Mouse (Mus musculus): ENCODE measurements around the gene Eif1b.
"Not testable (repeated sequence)": the region's sequence is repeated elsewhere in the genome, so short reads cannot be mapped to it uniquely, and the experiment has no call there.

Gene Eif1b

GRCm38 (mm10) chr9:120521161-120521560 lies 29.1 kb downstream of the Eif1b start:
- no peak for DNase-seq (ENCODE audit: low read depth)

DNA sequence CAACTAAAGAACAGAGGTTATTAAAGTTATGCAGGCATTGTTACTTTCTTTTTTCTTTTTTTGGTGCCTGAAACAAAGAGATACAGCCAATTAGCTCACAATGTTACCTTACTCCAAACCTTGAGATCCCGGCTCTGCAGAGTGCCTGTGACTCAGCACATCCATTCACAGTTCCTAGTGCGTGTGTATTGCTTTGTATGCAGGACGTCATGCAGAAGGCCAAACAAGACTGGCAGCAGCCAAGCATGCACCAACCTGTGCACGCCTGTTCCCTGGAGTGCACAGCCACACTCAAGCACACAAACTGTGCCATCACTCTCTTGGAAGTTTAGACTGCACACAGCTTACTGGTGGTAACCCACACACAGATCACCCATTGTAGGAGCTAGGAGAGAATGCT lies 35.2 kb downstream of the Eif1b start:
- DNase-seq (ENCODE audit: low read depth): no peak

DNA sequence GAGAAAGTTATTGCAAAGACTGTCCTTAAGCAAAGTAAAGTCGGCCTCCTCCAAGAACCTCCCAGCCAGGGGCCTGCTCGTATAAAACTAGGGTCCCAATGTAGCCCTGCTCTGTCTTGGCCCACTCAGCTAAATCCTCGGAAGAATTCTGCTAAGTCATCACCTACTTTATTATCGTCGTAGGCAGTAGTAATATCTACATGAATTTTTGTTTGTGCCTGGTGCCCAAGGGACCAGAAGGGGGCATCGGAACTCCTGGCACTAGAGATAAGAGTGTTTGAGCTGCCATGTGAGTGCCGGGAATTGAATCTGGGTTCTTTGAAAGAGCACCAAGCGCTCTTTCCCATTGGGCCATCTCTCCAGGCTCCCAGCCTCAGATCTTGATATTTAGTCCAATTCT lies 35.9 kb downstream of the Eif1b start:
- no peak for DNase-seq (ENCODE audit: low read depth)

GRCm38 (mm10) chr9:120528815-120529510 lies 36.9 kb downstream of the Eif1b start:
- DNase-seq (ENCODE audit: low read depth): no peak

- no peak for DNase-seq (ENCODE audit: low read depth)
These were observed 38.4 kb downstream of the Eif1b start for GRCm38 (mm10) chr9:120530471-120530870.

GRCm38 (mm10) chr9:120532062-120532461 lies 40.0 kb downstream of the Eif1b start:
- DNase-seq (ENCODE audit: low read depth): no peak

DNA sequence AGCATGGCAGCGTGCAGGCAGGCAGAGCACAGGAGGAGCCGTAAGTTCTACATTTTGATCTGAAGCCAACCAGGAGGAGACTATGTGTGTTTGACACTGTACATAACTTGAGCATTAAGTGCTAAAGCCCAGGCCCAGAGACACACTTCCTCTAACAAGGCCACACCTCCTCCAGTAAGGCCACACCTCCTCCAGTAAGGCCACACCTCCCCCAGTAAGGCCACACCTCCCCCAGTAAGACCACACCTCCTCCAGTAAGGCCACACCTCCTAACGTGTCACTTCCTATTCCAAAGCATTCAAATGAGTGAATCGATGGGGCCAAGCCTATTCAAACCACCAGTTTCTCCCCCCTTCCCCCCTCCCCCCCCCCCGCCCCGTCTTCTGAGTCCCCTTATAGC lies 40.7 kb downstream of the Eif1b start:
- no peak for DNase-seq (ENCODE audit: low read depth)

DNA sequence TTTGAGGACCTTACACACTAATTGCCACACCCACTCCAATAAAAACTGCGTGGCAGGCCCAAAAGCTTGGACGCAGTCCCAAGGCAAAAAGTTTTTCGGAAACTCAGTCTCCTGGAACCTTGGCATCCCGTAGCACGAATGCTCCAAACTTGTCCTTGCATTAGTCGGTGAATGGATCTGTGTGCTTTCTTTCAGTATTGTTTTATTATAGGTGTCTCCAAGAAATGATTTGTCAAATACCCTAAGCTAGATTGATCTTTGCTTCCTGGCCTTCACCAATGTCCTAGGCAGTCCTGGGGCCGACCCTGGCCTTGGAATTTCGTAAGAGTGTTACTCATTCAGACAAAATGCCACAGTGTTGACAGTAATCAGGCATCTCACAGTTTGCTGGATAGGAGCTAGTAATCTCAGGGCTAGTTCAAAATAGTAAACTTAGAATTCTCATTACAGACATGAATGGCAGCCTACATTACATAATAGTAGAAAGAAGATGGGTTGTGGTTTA lies 41.5 kb downstream of the Eif1b start:
- not testable (repeated sequence) for DNase-seq (ENCODE audit: low read depth)

DNA sequence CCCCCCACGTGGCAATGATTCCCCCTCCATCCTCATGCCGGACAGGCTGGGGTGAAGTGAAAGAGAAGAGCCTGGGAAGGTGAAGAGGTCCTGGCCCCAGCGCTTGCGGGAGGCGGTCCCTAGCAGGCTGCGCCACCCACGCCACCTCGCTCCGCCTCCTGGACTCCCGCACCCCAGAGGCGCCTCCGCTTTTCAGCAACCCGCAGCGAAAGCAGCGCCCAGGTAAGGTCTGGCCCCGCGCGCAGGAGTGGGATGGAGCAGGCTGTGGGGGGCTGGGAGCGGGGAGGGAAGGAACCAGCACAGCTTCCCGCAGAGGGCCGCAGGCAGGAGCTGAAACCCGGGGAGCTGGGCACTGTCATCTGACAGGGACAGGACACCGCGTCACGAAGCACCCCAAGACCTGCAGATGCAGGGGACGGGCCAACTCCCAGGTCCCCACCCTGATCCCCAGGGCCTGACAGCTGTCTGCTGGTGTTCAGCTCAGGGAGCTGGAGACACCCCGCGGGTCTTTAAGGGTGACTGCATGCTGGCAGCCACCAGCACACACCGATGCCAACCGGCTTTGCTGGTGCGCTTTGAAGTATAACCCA lies 47.7 kb downstream of the Eif1b start, which contains the start of gene Entpd3:
Gene Entpd3 (plus strand): TSS at position 157 of the 590 bp plus-strand sequence.
- DNase-seq (ENCODE audit: low read depth): peak; percentile 38

DNA sequence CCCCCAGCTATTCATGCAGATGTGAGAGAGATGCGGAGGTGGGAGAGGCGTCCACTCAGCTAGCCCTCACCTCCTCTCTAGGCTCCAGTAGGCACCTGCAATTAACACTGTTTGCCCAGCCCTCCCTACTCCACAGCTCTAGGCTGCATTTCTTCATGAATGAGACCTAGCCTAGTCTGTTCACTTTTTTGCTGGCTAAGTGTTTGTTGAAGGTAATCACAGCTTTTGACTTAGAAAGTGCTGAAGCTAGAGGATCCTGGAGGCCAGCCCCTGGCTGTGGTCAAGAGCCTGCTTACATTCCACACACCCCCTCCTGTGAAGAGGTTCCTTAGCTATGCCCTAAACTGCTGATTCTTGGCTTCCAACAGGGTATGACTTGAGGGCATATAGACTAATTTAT lies 49.4 kb downstream of the Eif1b start:
- DNase-seq (ENCODE audit: low read depth): no peak

DNA sequence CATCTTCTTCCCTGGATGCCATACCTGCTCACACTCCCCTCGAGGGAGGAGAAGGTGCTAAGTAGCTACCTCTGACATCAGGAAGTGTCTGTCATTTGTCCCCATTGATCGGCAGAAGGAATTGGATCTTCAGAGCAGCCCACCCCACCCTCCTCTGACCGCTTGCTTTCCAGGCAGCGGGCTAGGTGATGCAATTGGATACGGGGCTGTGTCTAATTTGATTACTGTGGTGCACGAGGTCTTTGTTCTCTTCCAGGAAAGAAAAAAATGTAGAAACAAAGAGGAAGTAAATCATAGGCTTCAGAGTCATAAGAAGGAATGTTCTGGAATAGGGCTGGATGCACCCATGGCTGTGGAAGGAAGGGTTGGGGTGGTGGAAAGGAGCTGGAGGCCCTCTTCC lies 50.2 kb downstream of the Eif1b start:
- DNase-seq (ENCODE audit: low read depth): no peak

All from induced T-regulatory cell, adult 2 months (primary cell).